Mouse (Mus musculus): ENCODE measurements around the gene Sema3c. TPM values are rescaled to one million over a fixed set of nuclear protein-coding genes. Genes with fewer than 3 reads are reported as not detected.

The Sema3c gene
- polyA plus RNA-seq, 1 experiment, result 0.61 TPM

GRCm38 (mm10) chr5:17728047-17728446 lies 154.0 kb downstream of the Sema3c start:
- H3K79me2 ChIP-seq (ENCODE audit: control insufficient read depth, insufficient read depth), result no peaks in the 10 kb centered on the region
- H3K27me3 ChIP-seq (ENCODE audit: control insufficient read depth, insufficient read depth, insufficient read length), result no peaks in the 10 kb centered on the region
- H3K79me3 ChIP-seq (ENCODE audit: low read depth), result no peaks in the 10 kb centered on the region
- H3K4me3 ChIP-seq (ENCODE audit: insufficient read depth, poor library complexity, severe bottlenecking), result no peak overlapping the region
- no peaks in the 10 kb centered on the region for H3K36me3 ChIP-seq (ENCODE audit: control insufficient read depth, insufficient read depth)
- no peak for TF ChIP-seq MYOG (IDR thresholded peaks at IDR 0.05; ENCODE audit: control insufficient read depth, extremely low read depth, insufficient read length)
- no peak for TF ChIP-seq FOSL1 (IDR thresholded peaks at IDR 0.05; ENCODE audit: insufficient read depth, low read length, poor library complexity, severe bottlenecking)
- TF ChIP-seq CTCF (IDR thresholded peaks at IDR 0.05; ENCODE audit: control insufficient read depth, insufficient read depth, insufficient read length), result no peak
- TF ChIP-seq USF1 (IDR thresholded peaks at IDR 0.05; ENCODE audit: low read depth), result no peak
- no peak for TF ChIP-seq MAX (IDR thresholded peaks at IDR 0.05)
- no peak for TF ChIP-seq MYOD1 (IDR thresholded peaks at IDR 0.05; ENCODE audit: control insufficient read depth, insufficient read length, low read depth)
- TF ChIP-seq CEBPB (IDR thresholded peaks at IDR 0.05; ENCODE audit: low read depth), result no peak
- no peak overlapping the region for H3ac ChIP-seq (ENCODE audit: control insufficient read depth, insufficient read length, low read depth)

- Histone ChIP-seq H3K27me3 (ENCODE audit: control insufficient read depth, insufficient read depth, insufficient read length) (no peaks in the 10 kb centered on the region), H3K36me3 (ENCODE audit: control insufficient read depth, insufficient read depth) (no peaks in the 10 kb centered on the region), H3K4me3 (ENCODE audit: insufficient read depth, poor library complexity, severe bottlenecking) (no peak overlapping the region), H3ac (ENCODE audit: control insufficient read depth, insufficient read length, low read depth) (no peak overlapping the region), H3K79me3 (ENCODE audit: low read depth) (no peaks in the 10 kb centered on the region), H3K79me2 (ENCODE audit: control insufficient read depth, insufficient read depth) (no peaks in the 10 kb centered on the region)
- no peak for TF ChIP-seq CTCF (IDR thresholded peaks at IDR 0.05; ENCODE audit: control insufficient read depth, insufficient read depth, insufficient read length)
- TF ChIP-seq FOSL1 (IDR thresholded peaks at IDR 0.05; ENCODE audit: insufficient read depth, low read length, poor library complexity, severe bottlenecking), result no peak
- TF ChIP-seq CEBPB (IDR thresholded peaks at IDR 0.05; ENCODE audit: low read depth), result no peak
- TF ChIP-seq MYOG (IDR thresholded peaks at IDR 0.05; ENCODE audit: control insufficient read depth, extremely low read depth, insufficient read length), result no peak
- TF ChIP-seq USF1 (IDR thresholded peaks at IDR 0.05; ENCODE audit: low read depth), result no peak
Measured at GRCm38 (mm10) chr5:17739805-17740204, 165.7 kb downstream of the Sema3c start.

DNA sequence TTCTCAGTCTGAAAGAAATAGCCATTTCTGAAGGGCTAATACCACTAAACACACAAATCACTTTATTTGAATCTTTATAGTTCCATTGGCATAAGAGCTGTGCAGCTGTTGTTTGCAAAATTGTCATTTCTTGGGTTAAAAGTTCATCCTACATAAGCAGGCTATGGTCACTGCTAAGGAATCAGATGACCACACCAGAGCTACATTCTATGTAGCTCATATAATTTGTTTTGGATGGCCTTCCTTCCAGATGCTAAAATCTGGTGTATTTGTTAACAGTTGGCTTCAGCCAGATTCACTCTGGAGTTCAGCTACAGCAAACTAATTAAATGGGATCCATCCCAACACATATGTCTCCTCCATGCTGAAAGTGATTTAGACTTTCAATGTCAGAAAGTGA lies 172.4 kb downstream of the Sema3c start:
- no peak for TF ChIP-seq CTCF (IDR thresholded peaks at IDR 0.05; ENCODE audit: control insufficient read depth, insufficient read depth, insufficient read length)
- peak; percentile 60 for TF ChIP-seq MYOD1 (IDR thresholded peaks at IDR 0.05; ENCODE audit: control insufficient read depth, insufficient read length, low read depth)
- no peaks in the 10 kb centered on the region for H3K79me3 ChIP-seq (ENCODE audit: low read depth)
- no peaks in the 10 kb centered on the region for H3K36me3 ChIP-seq (ENCODE audit: control insufficient read depth, insufficient read depth)
- no peaks in the 10 kb centered on the region for H3K79me2 ChIP-seq (ENCODE audit: control insufficient read depth, insufficient read depth)
- H3K4me3 ChIP-seq (ENCODE audit: insufficient read depth, poor library complexity, severe bottlenecking), result no peak overlapping the region
- H3ac ChIP-seq (ENCODE audit: control insufficient read depth, insufficient read length, low read depth), result no peak overlapping the region
- no peaks in the 10 kb centered on the region for H3K27me3 ChIP-seq (ENCODE audit: control insufficient read depth, insufficient read depth, insufficient read length)

DNA sequence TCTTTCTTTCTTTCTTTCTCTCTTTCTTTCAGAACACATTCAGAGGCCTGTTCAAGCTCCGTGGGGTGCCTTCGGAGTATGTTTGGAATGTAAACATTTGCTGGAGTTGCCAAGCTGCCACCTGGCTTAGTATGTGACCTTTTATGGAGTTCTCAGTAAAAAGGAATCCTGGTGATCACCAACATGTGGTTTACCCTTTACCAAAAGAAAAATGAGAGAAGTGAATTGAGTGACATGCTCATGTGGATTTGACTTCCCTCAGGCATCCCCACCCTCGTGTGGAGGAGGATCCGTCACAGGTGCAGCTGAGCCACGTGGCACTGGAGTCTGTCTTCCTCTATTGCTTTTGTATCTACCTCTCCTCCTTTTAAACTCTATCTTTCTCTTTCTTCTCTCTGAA lies 173.1 kb downstream of the Sema3c start:
- Histone ChIP-seq H3K27me3 (ENCODE audit: control insufficient read depth, insufficient read depth, insufficient read length) (no peaks in the 10 kb centered on the region), H3ac (ENCODE audit: control insufficient read depth, insufficient read length, low read depth) (no peak overlapping the region), H3K36me3 (ENCODE audit: control insufficient read depth, insufficient read depth) (no peaks in the 10 kb centered on the region), H3K4me3 (ENCODE audit: insufficient read depth, poor library complexity, severe bottlenecking) (no peak overlapping the region), H3K79me2 (ENCODE audit: control insufficient read depth, insufficient read depth) (no peaks in the 10 kb centered on the region), H3K79me3 (ENCODE audit: low read depth) (no peaks in the 10 kb centered on the region)
- TF ChIP-seq CEBPB (IDR thresholded peaks at IDR 0.05; ENCODE audit: low read depth) (no peak), CTCF (IDR thresholded peaks at IDR 0.05; ENCODE audit: control insufficient read depth, insufficient read depth, insufficient read length) (no peak), USF1 (IDR thresholded peaks at IDR 0.05; ENCODE audit: low read depth) (peak; percentile 57), MAX (IDR thresholded peaks at IDR 0.05) (peak; percentile 74), MYOD1 (IDR thresholded peaks at IDR 0.05; ENCODE audit: control insufficient read depth, insufficient read length, low read depth) (peak; percentile 92)

DNA sequence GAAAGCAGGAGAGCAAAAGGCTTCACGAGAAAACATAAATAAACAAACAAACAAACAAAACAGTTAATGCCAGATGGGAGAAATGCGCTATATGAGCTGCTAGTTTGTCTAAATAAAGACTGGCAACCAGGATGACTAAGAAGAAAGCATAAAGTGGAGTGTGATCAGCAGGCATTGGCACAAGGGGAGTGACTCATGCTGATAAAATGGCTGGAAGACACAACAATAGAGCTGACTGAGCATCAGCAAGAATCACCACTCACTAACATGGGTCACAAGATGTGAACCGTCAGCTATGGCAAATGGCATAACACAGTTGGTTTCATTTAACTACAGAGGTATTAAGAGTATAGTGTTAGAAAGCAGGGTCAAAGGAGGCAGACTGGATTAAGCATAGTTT lies 174.2 kb downstream of the Sema3c start:
- Histone ChIP-seq H3K4me3 (ENCODE audit: insufficient read depth, poor library complexity, severe bottlenecking) (no peak overlapping the region), H3K79me3 (ENCODE audit: low read depth) (no peaks in the 10 kb centered on the region), H3K27me3 (ENCODE audit: control insufficient read depth, insufficient read depth, insufficient read length) (no peaks in the 10 kb centered on the region), H3K36me3 (ENCODE audit: control insufficient read depth, insufficient read depth) (no peaks in the 10 kb centered on the region), H3K79me2 (ENCODE audit: control insufficient read depth, insufficient read depth) (no peaks in the 10 kb centered on the region), H3ac (ENCODE audit: control insufficient read depth, insufficient read length, low read depth) (no peak overlapping the region)
- TF ChIP-seq CEBPB (IDR thresholded peaks at IDR 0.05; ENCODE audit: low read depth) (no peak), FOSL1 (IDR thresholded peaks at IDR 0.05; ENCODE audit: insufficient read depth, low read length, poor library complexity, severe bottlenecking) (peak; percentile 41), CTCF (IDR thresholded peaks at IDR 0.05; ENCODE audit: control insufficient read depth, insufficient read depth, insufficient read length) (no peak)

- Histone ChIP-seq H3K79me3 (ENCODE audit: low read depth) (no peaks in the 10 kb centered on the region), H3K36me3 (ENCODE audit: control insufficient read depth, insufficient read depth) (no peaks in the 10 kb centered on the region), H3K27me3 (ENCODE audit: control insufficient read depth, insufficient read depth, insufficient read length) (no peaks in the 10 kb centered on the region), H3ac (ENCODE audit: control insufficient read depth, insufficient read length, low read depth) (no peak overlapping the region), H3K4me3 (ENCODE audit: insufficient read depth, poor library complexity, severe bottlenecking) (no peak overlapping the region), H3K79me2 (ENCODE audit: control insufficient read depth, insufficient read depth) (no peaks in the 10 kb centered on the region)
- TF ChIP-seq CTCF (IDR thresholded peaks at IDR 0.05; ENCODE audit: control insufficient read depth, insufficient read depth, insufficient read length) (no peak), CEBPB (IDR thresholded peaks at IDR 0.05; ENCODE audit: low read depth) (no peak), FOSL1 (IDR thresholded peaks at IDR 0.05; ENCODE audit: insufficient read depth, low read length, poor library complexity, severe bottlenecking) (no peak), MYOD1 (IDR thresholded peaks at IDR 0.05; ENCODE audit: control insufficient read depth, insufficient read length, low read depth) (no peak), USF1 (IDR thresholded peaks at IDR 0.05; ENCODE audit: low read depth) (no peak), MYOG (IDR thresholded peaks at IDR 0.05; ENCODE audit: control insufficient read depth, extremely low read depth, insufficient read length) (no peak), MAX (IDR thresholded peaks at IDR 0.05) (no peak)
Measured at GRCm38 (mm10) chr5:17753471-17754005, 179.5 kb downstream of the Sema3c start.
